Mouse (Mus musculus) E14TG2a.4 (cell line): ENCODE data around the gene Coro1c.

Source experiments
- CTCF ChIP-seq: conservative IDR thresholded peaks from 2 replicates; pipeline ENCODE4 v1.5.1; 2014; ENCODE audit warnings: low read length
- NANOG ChIP-seq: IDR thresholded peaks from 2 replicates; pipeline ENCODE4 v1.6.1; 2014; ENCODE audit warnings: borderline replicate concordance, low read length, mixed read lengths
- POU5F1 ChIP-seq: IDR thresholded peaks from 2 replicates; pipeline ENCODE4 v1.6.1; 2014; ENCODE audit warnings: low read length, borderline replicate concordance

- TF ChIP-seq CTCF (peak; percentile 92), POU5F1 (no peak), NANOG (no peak)
Measured at GRCm38 (mm10) chr5:113861294-113861693, 47.3 kb downstream of the Coro1c start.
